Mouse (Mus musculus): ENCODE data around the gene Irak1. TPM values are rescaled to one million over a fixed set of nuclear protein-coding genes. Genes with fewer than 3 reads are reported as not detected.

Gene Irak1
- 212 TPM for polyA plus RNA-seq (2017; shearing (Covaris generic))

GRCm38 (mm10) chrX:74023188-74024049 lies at the start of gene Irak1:
Irak1 (minus strand) TSS chrX:74023918.

DNA sequence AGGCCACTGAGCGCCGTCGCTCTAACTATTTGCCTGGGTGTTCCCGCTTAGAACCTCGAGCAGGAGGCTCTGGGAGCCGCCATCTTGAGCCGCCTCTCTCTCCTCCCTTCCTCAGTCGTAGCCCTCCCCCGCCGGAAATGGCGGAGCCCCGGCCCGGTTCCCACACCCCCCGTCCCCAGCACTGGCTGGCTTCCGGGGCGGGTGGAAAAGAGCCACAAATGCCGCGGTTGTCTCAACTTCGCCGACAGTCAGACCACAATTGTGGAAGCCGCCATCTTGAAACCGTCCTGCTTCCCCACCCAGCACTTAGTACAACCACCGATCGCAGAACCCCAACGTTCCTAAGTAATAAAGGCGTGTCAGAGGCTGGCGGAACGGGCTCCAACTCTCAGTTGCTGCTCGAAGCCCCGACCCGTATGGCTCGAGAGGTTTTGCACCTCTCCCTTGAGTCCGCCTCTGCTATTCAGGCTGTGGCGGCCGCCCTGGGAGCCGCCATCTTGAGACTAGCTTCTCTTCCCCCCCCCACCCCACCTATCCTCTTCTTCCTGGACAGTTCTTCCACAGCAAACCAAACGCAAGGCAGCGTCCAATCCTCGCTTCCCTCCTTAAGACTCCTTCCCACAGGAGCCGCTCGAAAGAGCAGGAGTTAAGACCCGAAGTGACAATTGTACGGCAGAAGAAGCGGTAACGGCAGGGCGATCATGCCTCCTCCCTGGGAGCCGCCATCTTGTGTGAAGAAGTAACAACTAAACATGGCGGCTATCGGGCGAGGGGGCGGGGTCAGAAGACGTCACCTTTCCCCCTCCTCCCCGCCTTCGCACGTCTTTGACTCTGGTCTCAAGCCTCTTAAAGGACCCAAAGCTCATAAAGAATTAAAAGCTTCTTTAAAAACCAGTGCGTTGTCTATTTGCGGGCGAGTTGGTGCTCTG lies 57.2 kb downstream of the Irak1 start, which contains the start of gene Hcfc1:
Gene Hcfc1 (minus strand): TSS at position 110 of the 929 bp plus-strand sequence.

Other genes starting within 250 kb of the Irak1 start
- 0.41 TPM for gene Srpk3, start 249.5 kb downstream of the Irak1 start, polyA plus RNA-seq (2017; shearing (Covaris generic))
- 214 TPM for gene Idh3g, start 237.0 kb downstream of the Irak1 start, polyA plus RNA-seq (2017; shearing (Covaris generic))
- 169 TPM for gene Ssr4, start 236.9 kb downstream of the Irak1 start, polyA plus RNA-seq (2017; shearing (Covaris generic))
- gene Pdzd4, start 198.9 kb downstream of the Irak1 start, polyA plus RNA-seq (2017; shearing (Covaris generic)): 0.15 TPM
- gene Avpr2, start 131.8 kb downstream of the Irak1 start, polyA plus RNA-seq (2017; shearing (Covaris generic)): 2.3 TPM
- gene L1cam, start 127.8 kb downstream of the Irak1 start, polyA plus RNA-seq (2017; shearing (Covaris generic)): 32.4 TPM
- gene Arhgap4, start 102.0 kb downstream of the Irak1 start, polyA plus RNA-seq (2017; shearing (Covaris generic)): 252 TPM
- gene Naa10, start 102.0 kb downstream of the Irak1 start, polyA plus RNA-seq (2017; shearing (Covaris generic)): 123 TPM
- 2.1 TPM for gene Renbp, start 93.1 kb downstream of the Irak1 start, polyA plus RNA-seq (2017; shearing (Covaris generic))
- gene Hcfc1, start 57.6 kb downstream of the Irak1 start, polyA plus RNA-seq (2017; shearing (Covaris generic)): 41.7 TPM
- gene Opn1mw, start 103.5 kb upstream of the Irak1 start, polyA plus RNA-seq (2017; shearing (Covaris generic)): not detected
- gene Mecp2, start 111.4 kb upstream of the Irak1 start, polyA plus RNA-seq (2017; shearing (Covaris generic)): 48.0 TPM
- gene Tex28, start 143.9 kb upstream of the Irak1 start, polyA plus RNA-seq (2017; shearing (Covaris generic)): not detected
- not detected for gene Tktl1, start 153.3 kb upstream of the Irak1 start, polyA plus RNA-seq (2017; shearing (Covaris generic))
- gene Flna, start 225.9 kb upstream of the Irak1 start, polyA plus RNA-seq (2017; shearing (Covaris generic)): 384 TPM
- gene Emd, start 230.8 kb upstream of the Irak1 start, polyA plus RNA-seq (2017; shearing (Covaris generic)): 74.1 TPM
- 123 TPM for gene Rpl10, start 246.9 kb upstream of the Irak1 start, polyA plus RNA-seq (2017; shearing (Covaris generic))

Data from naive thymus-derived CD4-positive, alpha-beta T cell, adult 5 months (primary cell).